In genomic region chr7:19300501-19301421, GRCm38 (mm10) we compare ENCODE assay signal across 8 mouse cellular contexts. TPM values are rescaled to one million over a fixed set of nuclear protein-coding genes. Genes with fewer than 3 reads are reported as not detected.
DNase-seq lines count a peak whose midpoint lies in the region; ATAC-seq and TF ChIP-seq lines count a peak whose summit lies in the region.

No protein-coding gene starts in this region.

- peaks cover 6% of the 10 kb centered on the region for H3K4me1 ChIP-seq in embryonic facial prominence, embryonic 11.5 days (ENCODE audit: control insufficient read depth, insufficient read depth, low read length)
- H3K4me1 ChIP-seq in liver, adult 2 months (ENCODE audit: control insufficient read depth, insufficient read depth, low read length), result no peaks in the 10 kb centered on the region

- peak; percentile 93 for DNase-seq in A20 (ENCODE audit: low read depth, low spot score)
- DNase-seq in adrenal gland, adult 8-10 months, result peak; percentile 68
- DNase-seq in embryonic facial prominence, embryonic 11.5 days (ENCODE audit: low spot score), result peak; percentile 88
- peak; percentile 84 for DNase-seq in heart, adult 8-10 months (ENCODE audit: low spot score)
- peak; percentile 78 to 80 for DNase-seq in kidney, adult 8-10 months
- peak; percentile 83 for DNase-seq in liver, adult 2 months (ENCODE audit: extremely low read depth, low read depth, low spot score)
- DNase-seq in spleen, postnatal 14 days (ENCODE audit: low spot score in 2 of 2), result peak; percentile 60 to 75

- H3K79me2 ChIP-seq in liver, adult 2 months (ENCODE audit: control insufficient read depth, insufficient read depth, low read length), result no peaks in the 10 kb centered on the region

- H3K4me2 ChIP-seq in embryonic facial prominence, embryonic 11.5 days (ENCODE audit: low read depth, low read length), result peak overlapping the region; percentile 30

- H3K9me3 ChIP-seq in embryonic facial prominence, embryonic 11.5 days (replicated peaks; ENCODE audit: control insufficient read depth, low read length), result no peaks in the 10 kb centered on the region

- H3K36me3 ChIP-seq in embryonic facial prominence, embryonic 11.5 days (replicated peaks; ENCODE audit: control insufficient read depth, insufficient read depth, low read depth, low read length), result no peaks in the 10 kb centered on the region
- no peaks in the 10 kb centered on the region for H3K36me3 ChIP-seq in liver, adult 2 months (ENCODE audit: control insufficient read depth, insufficient read depth, low read length)

- H3K27ac ChIP-seq in embryonic facial prominence, embryonic 11.5 days (replicated peaks; ENCODE audit: low read depth, low read length), result no peak overlapping the region
- H3K27ac ChIP-seq in liver, adult 2 months (replicated peaks; ENCODE audit: insufficient read depth, low read depth, low read length), result no peak overlapping the region

- no peak for TF ChIP-seq POLR2A in liver, adult 2 months (IDR thresholded peaks at IDR 0.05; ENCODE audit: extremely low read depth, insufficient read depth, low read length)

- peak; percentile 98 for TF ChIP-seq CTCF in liver, adult 2 months (IDR thresholded peaks at IDR 0.05; ENCODE audit: low read depth, low read length)

- peaks cover 36% of the 10 kb centered on the region for H3K27me3 ChIP-seq in embryonic facial prominence, embryonic 11.5 days (ENCODE audit: control insufficient read depth, insufficient read depth, low read length)
- H3K27me3 ChIP-seq in liver, adult 2 months (ENCODE audit: control insufficient read depth, insufficient read depth, low read length), result no peaks in the 10 kb centered on the region

- ATAC-seq in embryonic facial prominence, embryonic 11.5 days (replicated peaks; ENCODE audit: insufficient number of reproducible peaks, low FRiP score, low TSS enrichment, low read depth), result peak; percentile 65
- ATAC-seq in monocyte, adult 5-6 weeks (replicated peaks; ENCODE audit: insufficient number of reproducible peaks, low FRiP score, low TSS enrichment, poor library complexity, severe bottlenecking), result peak; percentile 45

- H3K4me3 ChIP-seq in embryonic facial prominence, embryonic 11.5 days (ENCODE audit: low read depth, low read length), result peak overlapping the region; percentile 29; the same call in 1 of the 2 replicates
- peak overlapping the region; percentile 55 for H3K4me3 ChIP-seq in liver, adult 2 months (ENCODE audit: insufficient read depth, low read depth, low read length)

- H3K9ac ChIP-seq in embryonic facial prominence, embryonic 11.5 days (replicated peaks; ENCODE audit: low read length), result no peak overlapping the region
- H3K9ac ChIP-seq in liver, adult 2 months (ENCODE audit: low read depth, low read length), result no peak overlapping the region

- under 1% methylated on average over 29 of the region's 29 CpGs for WGBS in embryonic facial prominence, embryonic 11.5 days
- under 1% methylated on average over 29 of the region's 29 CpGs for WGBS in liver, adult 2 months

RNA-seq across cellular contexts. Expression of gene Fosb, which starts 9.1 kb away (rescaled TPM):
- total RNA-seq in adrenal gland, adult 8-10 months (2022), result 1 to 10 TPM; 1.6 to 9.4 (median 5.6) TPM
- polyA plus RNA-seq in embryonic facial prominence, embryonic 11.5 days (2014; fragmentation: Nextera tagmentation; extraction: Ambion mirVana), result not detected in 2 replicates
- 1 to 10 TPM; 1.2 to 9.8 (median 5.1) TPM for total RNA-seq in heart, adult 8-10 months (2022)
- 0.07 and 0.09 TPM in 2 replicates for total RNA-seq in liver, adult 2 months (2014; rRNA removed)
- polyA plus RNA-seq in liver, adult 2 months (2012; rRNA removed), result 0.06 and 0.11 TPM in 2 replicates
- 30.9 to 43.8 TPM (median 36.9 TPM) in 3 replicates for total RNA-seq in monocyte, adult 5-6 weeks (2017)

RNA-seq across cellular contexts. Expression of gene Rtn2, which starts 18.3 kb away (rescaled TPM):
- 10 to 100 TPM in 1 of 4 experiments, 1 to 10 TPM in 3; 3.8 to 15.0 (median 6.8) TPM for total RNA-seq in adrenal gland, adult 8-10 months (2022)
- 15.8 and 17.5 TPM in 2 replicates for polyA plus RNA-seq in embryonic facial prominence, embryonic 11.5 days (2014; fragmentation: Nextera tagmentation; extraction: Ambion mirVana)
- 100 to 1,000 TPM; 137 to 160 (median 149) TPM for total RNA-seq in heart, adult 8-10 months (2022)
- total RNA-seq in liver, adult 2 months (2014; rRNA removed), result 0.27 and 0.65 TPM in 2 replicates
- polyA plus RNA-seq in liver, adult 2 months (2012; rRNA removed), result 0.62 and 1.1 TPM in 2 replicates
- total RNA-seq in monocyte, adult 5-6 weeks (2017), result not detected in 3 replicates

RNA-seq across cellular contexts. Expression of gene Ppm1n, which starts 20.9 kb away (rescaled TPM):
- not detected for total RNA-seq in adrenal gland, adult 8-10 months (2022)
- not detected in 2 replicates for polyA plus RNA-seq in embryonic facial prominence, embryonic 11.5 days (2014; fragmentation: Nextera tagmentation; extraction: Ambion mirVana)
- not detected for total RNA-seq in heart, adult 8-10 months (2022)
- 0.20 TPM in 1 of 2 replicates, not detected in the other for total RNA-seq in liver, adult 2 months (2014; rRNA removed)
- polyA plus RNA-seq in liver, adult 2 months (2012; rRNA removed), result 0.13 TPM in 1 of 2 replicates, not detected in the other
- 1.9 TPM in 1 of 3 replicates, not detected in the others for total RNA-seq in monocyte, adult 5-6 weeks (2017)

RNA-seq across cellular contexts. Expression of gene Vasp, which starts 29.1 kb away (rescaled TPM):
- total RNA-seq in adrenal gland, adult 8-10 months (2022), result 10 to 100 TPM; 44.8 to 70.6 (median 59.1) TPM
- polyA plus RNA-seq in embryonic facial prominence, embryonic 11.5 days (2014; fragmentation: Nextera tagmentation; extraction: Ambion mirVana), result 53.2 and 54.9 TPM in 2 replicates
- total RNA-seq in heart, adult 8-10 months (2022), result 10 to 100 TPM; 18.0 to 27.2 (median 24.3) TPM
- 6.3 and 11.3 TPM in 2 replicates for total RNA-seq in liver, adult 2 months (2014; rRNA removed)
- polyA plus RNA-seq in liver, adult 2 months (2012; rRNA removed), result 24.2 and 37.1 TPM in 2 replicates
- total RNA-seq in monocyte, adult 5-6 weeks (2017), result 230 to 263 TPM (median 254 TPM) in 3 replicates

RNA-seq across cellular contexts. Expression of gene Ercc1, which starts 43.8 kb away (rescaled TPM):
- total RNA-seq in adrenal gland, adult 8-10 months (2022), result 10 to 100 TPM; 32.4 to 56.3 (median 41.6) TPM
- polyA plus RNA-seq in embryonic facial prominence, embryonic 11.5 days (2014; fragmentation: Nextera tagmentation; extraction: Ambion mirVana), result 87.1 and 94.5 TPM in 2 replicates
- total RNA-seq in heart, adult 8-10 months (2022), result 10 to 100 TPM; 39.8 to 46.9 (median 44.4) TPM
- total RNA-seq in liver, adult 2 months (2014; rRNA removed), result 6.5 and 6.6 TPM in 2 replicates
- polyA plus RNA-seq in liver, adult 2 months (2012; rRNA removed), result 8.5 and 9.4 TPM in 2 replicates
- total RNA-seq in monocyte, adult 5-6 weeks (2017), result 15.0 to 19.8 TPM (median 18.0 TPM) in 3 replicates

Comparison
In these comparisons a context has a peak if more than half of its experiments do, and no peak if none do; other contexts are left out.
1. RNA of gene Rtn2, which starts 18.3 kb away (total RNA-seq): 137 to 160 TPM in heart, adult 8-10 months; 3.8 to 15.0 TPM in adrenal gland, adult 8-10 months, 0.27 to 0.65 TPM in liver, adult 2 months and not detected in monocyte, adult 5-6 weeks; every median in the first group is over 4 times any median in the second.
2. Peak in every context shown above with its lines, with median percentiles within 50 percentile points of each other: DNase-seq.